Mouse (Mus musculus) gastrocnemius, postnatal 4 days (tissue): ENCODE measurements around the gene Bicdl2. TPM values are rescaled to one million over a fixed set of nuclear protein-coding genes. Genes with fewer than 3 reads are reported as not detected.

Experiments used
- DNase-seq, 2 experiments: peaks; one replicate each; pipeline ENCODE4 v3.0.0; 2021 to 2022; ENCODE audit warnings: low spot score in 2 of 2, mixed read lengths in 2 of 2
- long read RNA-seq, 2 experiments: library from polyadenylated mRNA; stranded (forward); transcript quantifications; one replicate each; pipeline ENCODE4 v2.0.0; 2021
- total RNA-seq, 2 experiments: library from RNA; stranded (reverse); gene quantifications; 2 replicates each; pipeline ENCODE4 v1.2.3; 2021

Bicdl2 gene
- not detected for total RNA-seq
- long read RNA-seq, experiment 1, partial matches to known transcripts, result 0 of 2 reads
- long read RNA-seq, experiment 1, other reads (novel, unspliced or antisense), result 0 of 2 reads
- long read RNA-seq, experiment 2, result 0 reads

DNA sequence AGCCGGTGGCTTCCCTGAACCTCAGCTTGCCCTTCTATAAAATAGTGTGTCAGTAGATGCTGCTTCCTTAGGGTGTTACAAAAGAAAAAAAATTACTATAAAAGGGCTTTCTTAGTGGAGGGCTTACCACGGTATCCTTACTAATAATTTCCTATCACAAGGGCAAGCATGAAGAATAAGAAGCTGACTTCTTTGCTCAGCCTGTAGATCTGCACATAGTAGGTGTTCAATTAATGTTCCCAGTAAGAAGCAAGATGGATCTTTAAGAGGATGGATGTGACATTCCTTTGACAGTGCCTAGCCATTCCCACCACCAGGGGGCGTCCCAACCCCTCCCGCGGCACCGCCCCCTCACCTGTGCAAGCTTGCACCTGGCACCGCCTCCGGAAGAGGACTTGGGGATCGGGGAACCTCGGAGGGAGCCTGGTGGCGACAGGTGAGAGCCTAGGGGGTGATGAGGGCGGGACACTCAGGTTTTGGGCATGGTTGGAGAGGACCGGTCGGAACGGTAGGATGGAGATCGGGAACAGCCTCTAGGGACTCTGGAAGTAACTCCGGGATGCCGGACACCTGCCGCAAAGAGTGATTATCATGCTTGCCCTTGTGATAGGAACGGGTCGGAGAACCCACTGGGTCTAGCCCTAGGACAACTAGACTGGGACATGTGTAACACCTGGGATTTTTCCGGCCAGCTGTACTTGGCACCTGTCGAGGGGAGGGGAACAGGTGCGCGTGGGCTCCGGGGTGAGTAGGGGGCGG, at the start of gene Bicdl2:
TSS of gene Bicdl2 (plus strand) at position 390 of the 759 bp plus-strand sequence.
- DNase-seq, result no peak

DNA sequence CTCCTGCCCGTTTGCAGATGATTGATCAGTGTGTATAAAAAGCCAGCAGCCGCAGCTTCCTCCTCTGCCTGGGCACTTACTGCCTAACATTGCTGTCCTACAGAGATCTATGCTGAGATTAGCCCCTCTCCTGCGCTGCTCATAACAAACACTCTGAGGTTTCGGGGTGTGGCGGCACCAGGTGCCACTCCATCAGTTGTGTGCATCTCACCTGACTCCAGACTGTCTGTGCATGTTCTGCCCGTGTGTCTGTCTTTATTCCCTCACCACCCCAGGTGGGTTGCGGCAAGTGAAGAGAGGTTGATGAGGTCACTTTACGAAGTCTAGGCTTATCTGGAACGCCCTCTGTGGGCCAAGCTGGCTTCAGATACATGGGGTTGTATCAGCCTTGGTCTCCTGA, 43.2 kb upstream of the Bicdl2 start:
- no peak for DNase-seq

DNA sequence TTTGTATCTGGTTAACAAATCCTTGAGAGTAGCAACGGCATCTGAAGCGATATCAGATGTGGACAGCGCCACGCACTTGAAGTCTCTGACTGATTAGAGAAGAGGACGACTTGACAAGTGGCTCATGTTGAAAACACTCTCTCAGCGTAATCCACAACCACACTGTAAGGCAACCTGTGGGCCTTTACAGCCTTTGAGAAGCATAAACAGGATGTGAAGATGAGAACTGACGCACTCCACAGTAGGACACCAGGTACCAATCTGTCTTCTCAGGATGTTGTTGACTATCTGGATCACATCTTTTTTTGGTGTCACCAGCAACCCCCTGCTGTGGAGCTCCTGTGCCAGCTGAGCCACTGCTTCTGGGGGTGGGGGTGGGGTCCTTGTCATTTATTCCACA, 40.0 kb upstream of the Bicdl2 start:
- no peak for DNase-seq

DNA sequence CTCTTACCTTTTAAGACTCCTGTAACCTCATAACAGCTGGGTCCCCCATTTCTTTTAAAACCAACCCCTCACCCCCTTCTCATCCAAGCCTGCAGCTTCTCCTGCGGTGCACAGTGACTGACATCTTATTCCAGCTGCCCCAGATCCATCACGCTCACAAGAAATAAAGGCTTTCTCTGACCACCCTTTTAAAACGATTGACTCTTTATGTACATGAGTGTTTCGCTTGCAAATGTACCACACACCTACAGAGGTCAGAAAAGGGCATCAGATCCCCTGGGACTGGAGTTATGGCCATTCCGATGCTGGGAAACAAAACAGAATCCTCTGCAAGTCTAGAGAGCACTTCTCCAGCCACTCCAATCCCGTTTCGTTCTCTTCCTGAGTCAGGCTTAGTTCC, 32.5 kb upstream of the Bicdl2 start:
- no peak for DNase-seq

DNA sequence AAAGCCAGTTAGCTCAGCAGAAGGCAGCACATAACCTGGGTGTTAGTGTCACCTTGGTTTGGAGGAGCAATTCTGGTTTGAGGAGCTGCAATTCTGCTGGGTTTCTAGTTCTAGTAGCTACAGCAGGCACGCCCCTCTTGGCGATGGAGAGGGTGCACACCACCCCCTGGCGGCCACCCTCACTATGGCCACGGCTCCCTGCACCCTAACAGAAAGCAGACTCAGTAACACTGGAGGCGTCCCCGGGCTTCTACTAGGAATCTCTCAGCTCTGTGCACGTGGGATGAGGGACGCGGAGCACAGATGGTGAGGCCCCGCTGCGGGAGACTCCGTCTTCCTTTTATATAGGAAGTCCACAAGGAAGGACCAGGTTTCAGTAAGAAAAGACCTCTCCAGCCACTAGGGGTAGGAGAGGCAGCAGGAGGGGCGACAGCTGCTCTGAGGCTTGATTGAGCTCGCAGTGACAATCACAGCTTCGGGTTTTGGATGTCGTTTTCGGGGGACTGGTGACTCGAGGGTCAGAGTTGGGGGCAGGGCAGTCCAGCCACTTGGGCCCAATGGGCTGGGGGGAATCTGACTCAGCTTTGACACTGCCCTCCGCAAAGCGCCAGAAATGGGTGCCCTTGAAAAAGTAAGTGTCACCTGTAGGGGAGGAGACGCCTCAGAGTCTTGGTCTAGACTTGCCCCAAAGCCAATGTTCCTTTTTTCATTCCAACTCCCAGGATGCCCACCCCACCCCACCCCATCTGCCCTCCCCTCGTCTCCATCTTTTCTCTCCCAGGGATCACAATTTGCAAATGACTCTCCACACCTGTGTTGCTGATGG, 29.9 kb upstream of the Bicdl2 start:
- DNase-seq, result peak; percentile 64 to 81

DNA sequence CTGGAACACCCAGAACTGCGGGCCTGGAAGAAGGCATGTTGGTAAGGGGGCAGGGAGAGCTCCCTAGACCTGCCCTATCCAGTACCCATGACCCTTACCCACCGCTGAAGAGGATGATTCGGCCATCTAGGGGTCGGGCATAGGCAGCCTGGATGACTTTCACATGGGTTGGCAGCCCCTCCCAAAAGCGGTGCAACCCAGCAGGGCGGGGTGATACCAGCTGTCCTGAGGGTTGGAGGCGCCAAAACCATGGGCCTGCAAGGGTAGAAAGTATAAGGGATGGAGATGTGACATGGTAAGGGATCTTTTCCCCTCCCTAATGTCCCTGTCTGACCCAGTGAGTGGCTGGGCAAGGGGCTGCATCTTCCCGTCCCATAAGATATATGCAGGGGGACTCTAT, 29.1 kb upstream of the Bicdl2 start:
- DNase-seq, result no peak

DNA sequence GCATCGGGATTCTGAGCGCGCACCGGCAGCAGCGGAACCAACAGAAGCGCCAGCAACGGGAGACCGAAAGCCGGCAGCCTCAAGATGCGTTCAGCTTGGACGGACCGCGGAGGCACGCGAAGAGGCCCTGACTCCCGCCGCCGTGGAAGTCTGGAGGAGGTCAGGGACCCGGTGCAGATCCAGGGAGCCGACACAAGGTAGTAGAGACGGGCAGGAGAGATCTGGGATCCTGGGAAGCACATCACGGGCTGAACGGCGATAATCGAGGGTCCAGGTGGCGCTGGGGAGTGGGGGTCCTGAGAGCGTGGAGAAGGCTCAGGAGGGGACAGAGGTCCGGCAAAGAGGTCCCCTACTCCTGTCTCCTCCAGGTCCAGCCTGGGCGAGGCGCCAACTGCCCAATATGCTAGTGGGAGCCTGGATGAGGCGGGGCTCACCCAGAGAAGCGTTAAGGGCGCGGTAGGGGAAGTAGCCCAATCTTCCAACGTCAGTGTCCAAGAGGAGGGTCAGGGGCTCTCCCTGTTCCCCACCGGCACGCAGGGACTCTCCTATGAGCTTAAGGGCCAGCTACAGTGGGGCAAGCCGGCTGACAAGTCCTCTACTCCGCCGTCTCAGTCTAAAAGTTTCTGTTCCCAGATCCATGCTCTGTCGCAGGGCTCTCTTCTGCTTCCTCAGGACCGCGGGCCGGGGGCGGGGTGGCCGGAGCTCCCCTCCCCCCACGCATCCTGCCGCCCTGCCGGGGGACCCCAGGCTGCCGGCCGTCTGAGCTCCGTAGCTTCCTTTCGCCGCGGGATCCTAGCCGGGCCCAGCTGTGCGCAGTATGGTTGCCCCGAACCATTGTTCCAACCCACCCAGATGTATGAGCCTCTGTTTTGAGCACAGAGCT, 15.5 kb upstream of the Bicdl2 start, which contains the start of gene Mmp25:
TSS of gene Mmp25 (minus strand) at position 665 of the 883 bp plus-strand sequence.
- no peak for DNase-seq

DNA sequence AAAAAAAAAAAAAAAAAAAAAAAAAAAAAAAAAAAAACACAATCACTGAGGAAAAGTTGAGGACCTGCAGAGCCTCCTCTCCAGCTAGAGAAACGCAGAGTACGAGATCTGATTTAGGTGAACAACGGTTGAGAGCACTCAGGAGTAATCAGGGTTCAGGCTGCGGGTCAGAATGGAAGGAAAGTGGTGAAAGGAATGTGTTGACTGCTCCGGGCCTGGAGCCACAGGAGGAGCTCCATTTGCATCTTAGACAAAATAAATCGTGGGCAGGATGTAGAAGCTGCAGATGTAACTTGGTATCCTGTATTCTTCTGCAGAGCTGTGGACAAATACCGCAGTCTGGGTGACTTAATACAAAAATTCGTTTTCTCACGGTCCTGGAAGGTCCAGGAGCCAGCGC, 14.4 kb upstream of the Bicdl2 start:
- DNase-seq, result no peak

DNA sequence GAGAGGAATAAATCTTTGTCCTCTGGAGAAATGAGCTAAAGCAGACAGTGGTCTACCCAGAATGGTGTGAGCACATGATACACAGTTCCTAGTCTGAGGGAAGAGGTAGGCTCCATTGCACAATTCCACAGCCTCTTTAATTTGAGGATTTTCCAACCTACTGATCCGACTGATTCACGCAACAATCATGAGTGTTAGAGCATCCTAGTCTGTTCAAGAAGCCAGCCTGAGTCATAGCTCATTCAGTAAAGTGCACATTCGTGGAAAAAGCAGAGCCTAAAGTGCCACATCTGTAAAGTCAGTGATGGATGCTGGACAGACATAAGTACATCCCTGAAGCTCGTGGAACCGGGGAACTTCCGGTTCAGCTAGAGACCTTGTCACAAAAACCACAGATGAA, 8.9 kb upstream of the Bicdl2 start:
- no peak for DNase-seq

DNA sequence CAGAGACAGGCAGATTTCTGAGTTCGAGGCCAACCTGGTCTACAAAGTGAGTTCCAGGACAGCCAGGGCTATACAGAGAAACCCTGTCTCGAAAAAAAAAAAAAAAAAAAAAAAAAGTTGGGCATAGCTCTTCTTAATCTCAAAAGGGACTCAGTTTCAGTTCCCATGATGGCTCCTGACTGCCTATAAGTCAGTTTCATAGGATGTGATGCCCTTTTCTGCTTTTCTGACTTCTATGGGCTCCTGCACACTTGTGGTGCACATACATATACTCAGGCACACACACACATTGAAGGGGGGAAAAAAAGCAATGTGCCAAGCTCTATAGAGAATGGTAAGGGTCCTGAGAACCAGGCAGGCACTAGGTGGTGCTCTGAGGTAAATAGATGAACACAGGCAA, 7.0 kb upstream of the Bicdl2 start:
- DNase-seq, result no peak

DNA sequence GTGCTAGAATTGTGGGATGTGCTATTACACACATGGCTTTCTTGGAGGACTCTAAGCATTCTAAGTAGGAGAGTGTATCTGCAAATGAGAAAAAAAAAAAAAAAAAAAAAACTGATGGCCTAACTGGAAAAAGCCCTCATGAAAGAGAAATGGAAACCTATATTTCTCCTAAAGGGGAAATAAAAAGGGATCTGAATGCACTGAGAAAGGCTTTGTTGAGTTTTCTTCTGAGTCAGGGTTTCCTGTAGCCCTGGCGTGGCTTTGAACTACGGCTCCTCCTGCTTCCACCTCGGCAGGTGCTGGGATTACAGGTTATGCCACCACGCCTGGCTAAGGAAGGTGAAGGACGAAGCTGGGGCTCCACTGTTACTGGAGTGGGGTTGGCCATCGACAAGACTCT, 6.3 kb upstream of the Bicdl2 start:
- no peak for DNase-seq

DNA sequence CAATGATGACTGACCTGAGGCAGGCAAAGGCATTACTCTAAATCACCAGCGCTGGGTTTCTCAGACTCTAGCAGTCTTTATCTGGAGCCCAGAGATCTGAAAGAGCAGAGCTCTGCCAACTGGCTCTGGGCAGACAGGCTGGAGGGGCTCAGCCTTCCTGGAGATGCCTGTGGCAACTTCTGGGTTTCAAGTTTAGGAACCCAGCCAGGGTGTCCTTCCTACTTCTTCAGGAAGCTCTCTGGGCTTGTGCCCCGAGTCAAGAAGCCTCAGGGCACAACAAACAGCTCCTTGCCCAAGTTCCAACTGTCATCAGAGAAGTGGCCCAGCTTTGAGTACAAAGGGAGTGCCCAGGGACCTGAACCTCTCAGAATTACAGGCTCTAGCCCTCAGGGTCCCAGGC, 5.9 kb upstream of the Bicdl2 start:
- DNase-seq, result no peak

DNA sequence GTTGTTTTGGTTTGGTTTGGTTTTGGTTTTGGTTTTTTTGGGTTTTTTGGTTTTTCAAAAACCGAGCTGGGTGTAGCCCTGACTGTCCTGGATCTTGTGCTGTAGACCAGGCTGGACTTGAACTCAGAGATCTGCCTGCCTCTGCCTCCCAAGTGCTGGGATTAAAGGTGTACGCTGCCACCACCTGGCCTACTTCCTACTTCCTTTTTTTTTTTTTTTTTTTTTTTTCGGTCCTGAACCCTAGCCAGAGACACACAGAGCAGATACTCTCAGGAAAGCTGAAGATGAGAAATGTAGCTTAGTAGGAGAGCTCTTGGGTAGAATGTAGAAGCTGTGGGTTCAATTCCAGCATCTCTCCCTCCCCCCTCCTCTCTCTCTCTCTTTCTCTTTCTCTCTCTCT, 1.9 kb upstream of the Bicdl2 start:
- no peak for DNase-seq

DNA sequence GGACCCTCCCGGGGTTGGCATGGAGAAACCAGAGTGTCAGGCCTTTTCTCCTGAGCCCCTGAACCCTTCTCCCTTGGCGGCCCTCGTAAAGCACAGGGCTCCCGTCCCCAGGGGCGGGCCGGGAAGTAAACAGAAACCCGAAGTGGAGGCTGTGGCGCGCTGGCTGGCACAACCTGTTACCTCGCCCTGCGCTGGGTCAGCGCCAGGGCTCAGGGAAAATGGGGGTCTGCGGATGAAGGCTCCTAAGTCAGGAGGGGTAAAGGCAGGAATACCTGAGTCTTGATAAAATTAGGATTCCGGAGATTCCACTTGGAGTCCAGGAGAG, 532 bp downstream of the Bicdl2 start:
- DNase-seq, result no peak

DNA sequence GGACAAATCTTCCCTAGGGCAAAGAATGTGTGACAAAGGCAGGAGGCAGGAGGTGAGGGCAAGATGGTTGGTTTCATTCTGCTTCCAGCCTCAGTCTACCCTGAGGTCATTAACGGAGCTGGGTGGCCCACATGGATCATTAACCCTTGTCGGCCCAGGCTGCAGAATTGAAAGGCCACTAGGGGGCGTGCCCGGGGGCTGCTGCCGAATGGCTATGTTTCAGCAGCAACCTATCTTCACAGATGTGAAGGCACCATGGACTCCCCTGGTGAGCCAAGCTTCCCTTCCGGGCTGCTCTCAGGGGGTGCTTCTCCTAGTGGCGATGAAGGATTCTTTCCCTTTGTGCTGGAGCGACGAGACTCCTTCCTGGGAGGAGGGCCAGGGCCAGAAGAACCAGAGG, 1.2 kb downstream of the Bicdl2 start:
- DNase-seq, result no peak

DNA sequence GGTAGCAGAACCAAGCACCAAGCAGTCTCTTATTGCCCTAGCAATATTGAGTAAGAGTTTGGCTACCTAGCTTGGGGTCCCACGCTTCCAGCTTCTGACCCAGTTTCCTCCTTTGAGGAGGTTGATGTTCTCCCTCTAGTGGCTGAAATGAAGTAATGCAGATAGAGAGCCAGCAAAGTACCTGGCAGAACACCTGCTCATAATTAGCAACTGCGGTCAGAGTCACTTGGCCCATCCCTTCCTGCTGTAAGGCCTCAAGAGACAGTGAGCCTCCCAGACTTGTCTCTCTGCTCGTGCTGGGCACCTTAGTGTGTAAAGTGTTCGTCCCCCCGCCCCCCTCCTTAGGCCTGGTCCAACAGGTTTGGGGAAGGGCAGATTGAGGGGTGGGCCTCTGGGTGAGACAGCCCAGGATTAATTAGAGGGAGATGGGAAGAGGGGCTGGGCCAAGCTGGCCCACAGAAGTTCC, 4.3 kb downstream of the Bicdl2 start:
- no peak for DNase-seq

DNA sequence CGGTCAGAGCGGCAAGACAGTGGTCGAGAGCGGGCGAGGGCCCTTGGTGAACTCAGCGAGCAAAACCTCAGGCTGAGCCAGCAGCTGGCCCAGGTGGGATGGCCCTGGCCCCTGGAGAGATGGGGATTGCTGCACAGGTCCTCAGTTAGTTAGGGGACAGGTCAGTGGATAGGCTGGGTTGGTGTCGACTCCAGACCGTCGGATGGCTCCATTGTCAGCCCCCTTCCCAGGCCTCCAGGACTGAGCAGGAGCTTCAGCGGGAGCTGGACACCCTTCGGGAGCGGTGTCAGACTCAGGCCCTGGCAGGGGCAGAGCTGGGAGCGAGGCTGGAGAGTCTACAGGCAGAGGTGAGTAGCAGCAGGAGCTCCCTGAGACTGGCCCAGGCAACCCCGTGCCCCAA, 5.2 kb downstream of the Bicdl2 start:
- no peak for DNase-seq

DNA sequence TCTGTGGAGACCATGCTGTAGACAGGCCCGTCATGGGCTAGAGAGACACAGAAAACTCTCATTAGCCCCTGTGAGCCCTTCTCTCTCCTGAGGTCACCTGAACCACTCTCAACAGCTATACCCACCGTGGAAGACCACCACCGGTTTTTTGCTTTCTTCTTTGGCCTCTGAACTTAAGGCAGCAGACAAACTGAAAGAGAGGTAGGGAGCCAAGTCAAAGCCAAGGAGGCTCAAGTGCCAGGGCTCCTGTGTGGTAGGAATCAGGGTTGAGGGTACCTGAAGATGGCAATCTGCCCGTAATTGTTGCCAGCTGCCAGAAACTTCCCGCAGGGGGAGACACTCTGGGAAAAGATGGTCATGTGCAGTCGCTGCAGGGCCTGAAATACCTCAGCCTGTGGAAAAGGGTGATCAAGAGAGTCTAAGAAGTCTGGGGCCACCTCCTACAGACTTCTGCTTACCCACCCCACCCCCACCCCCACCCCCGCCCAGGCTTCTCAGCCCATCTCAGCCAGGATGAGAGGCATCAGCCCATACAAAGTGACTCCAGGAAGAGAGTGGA, 10.3 kb downstream of the Bicdl2 start:
- DNase-seq, result no peak

DNA sequence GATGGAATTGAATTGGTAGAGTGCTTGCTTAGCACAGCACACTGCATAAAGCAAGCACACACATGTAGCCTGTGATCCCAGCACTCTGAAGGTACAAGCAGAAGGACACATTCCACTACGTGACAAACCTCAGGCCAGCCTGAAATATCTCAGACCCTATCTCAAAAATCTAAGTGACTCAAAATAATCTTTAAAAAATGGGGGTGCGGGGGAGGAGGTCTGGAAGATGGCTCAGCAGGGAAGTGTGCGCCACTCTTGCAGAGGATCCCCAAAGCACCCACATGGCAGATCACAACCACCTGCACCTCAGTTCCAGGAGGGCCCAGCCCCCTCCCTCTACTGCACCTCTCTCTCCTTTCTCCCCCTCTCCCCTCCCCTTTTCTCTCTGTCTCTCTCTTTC, 11.2 kb downstream of the Bicdl2 start:
- no peak for DNase-seq

DNA sequence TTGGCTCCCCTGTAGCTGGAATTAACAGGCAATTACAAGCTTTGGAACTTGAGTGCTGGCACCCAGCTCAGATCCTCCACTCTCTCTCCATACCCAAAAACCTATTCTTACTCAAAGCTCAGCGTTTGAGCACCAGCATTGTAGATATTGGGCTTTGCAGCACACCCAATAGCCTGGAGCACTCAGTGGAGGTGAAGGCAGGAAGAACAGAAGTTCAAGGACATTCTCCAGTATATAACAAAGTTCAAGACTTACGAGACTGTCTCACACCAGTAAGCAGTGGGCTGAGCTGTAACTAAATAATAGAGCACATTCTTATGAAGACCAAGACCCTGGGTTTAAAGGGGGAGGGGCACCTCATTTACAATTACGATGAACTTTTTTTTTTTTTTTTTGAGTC, 12.5 kb downstream of the Bicdl2 start:
- DNase-seq, result no peak

DNA sequence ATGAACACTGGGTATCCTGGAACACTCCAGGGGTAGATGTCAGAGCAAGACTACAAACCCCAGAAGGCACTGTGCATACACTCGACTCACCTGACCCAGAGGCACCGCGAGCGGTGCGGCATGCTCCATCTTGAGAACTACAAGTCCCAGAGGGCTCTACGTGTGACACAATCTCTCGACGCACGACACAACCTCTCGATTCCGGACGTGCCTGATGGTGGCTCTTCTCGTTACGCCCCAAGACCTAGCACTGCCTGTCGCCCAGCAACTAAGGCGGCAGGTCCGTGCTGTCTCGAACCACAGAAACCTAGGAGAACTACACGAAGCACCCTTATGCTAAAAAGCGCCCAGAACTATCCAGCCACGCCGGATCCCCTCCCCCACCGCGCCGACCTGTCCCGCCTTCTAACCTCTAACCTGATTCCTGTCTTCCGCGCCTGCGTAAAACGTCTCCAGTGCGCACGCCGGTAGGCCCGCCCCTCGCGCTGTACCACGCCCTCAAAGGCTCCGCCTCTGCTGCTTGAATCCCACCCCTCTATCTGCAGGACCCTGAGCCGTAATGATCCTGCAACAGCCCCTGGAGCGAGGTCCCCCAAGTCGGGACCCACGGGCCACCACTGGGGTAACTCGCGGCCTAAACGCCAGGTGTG, 13.2 kb downstream of the Bicdl2 start, which contains the start of the genes Hcfc1r1 and Thoc6:
TSS of gene Hcfc1r1 (plus strand) at position 173 of the 650 bp plus-strand sequence.
TSS of gene Thoc6 (minus strand) at position 459 of the 650 bp plus-strand sequence.
- peak; percentile 69 to 86 for DNase-seq
